Mouse (Mus musculus): ENCODE results near the gene Itgb4. TPM values are rescaled to one million over a fixed set of nuclear protein-coding genes. Genes with fewer than 3 reads are reported as not detected.

Itgb4 gene
- total and polyA plus RNA-seq, 3 experiments, result 0.05 to 0.13 TPM; not detected in 1

DNA sequence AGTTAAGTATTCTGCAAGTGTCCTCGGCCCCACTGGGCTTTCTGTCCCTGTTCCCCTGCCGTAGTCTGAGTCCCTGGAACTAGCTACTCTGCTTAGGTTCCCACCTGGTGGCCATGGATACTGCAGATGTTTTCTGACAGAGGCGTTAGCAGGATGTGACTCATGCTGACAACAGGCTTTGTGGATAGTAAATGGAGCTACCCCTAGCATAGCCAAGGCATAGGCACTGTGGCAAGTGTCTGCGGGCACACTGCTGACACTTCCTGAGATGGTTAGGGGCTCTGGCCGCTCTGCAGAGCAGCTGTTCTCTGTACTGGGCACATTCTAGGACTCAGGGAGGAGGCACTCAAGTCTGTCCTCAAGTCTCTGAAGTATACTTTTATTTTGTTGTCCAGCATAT, 19.8 kb upstream of the Itgb4 start:
- Histone ChIP-seq H3K9me3 (replicated peaks) (no peaks in the 10 kb centered on the region), H3K4me3 (ENCODE audit: low read depth, low read length) (no peak overlapping the region), H3K27me3 (ENCODE audit: insufficient read depth, low read length) (no peaks in the 10 kb centered on the region), H3K36me3 (replicated peaks) (peaks cover 93% of the 10 kb centered on the region), H3K4me1 (ENCODE audit: insufficient read depth, low read depth, low read length) (no peaks in the 10 kb centered on the region)
- TF ChIP-seq POLR2AphosphoS5 (IDR thresholded peaks at IDR 0.05; ENCODE audit: insufficient replicate concordance, low read depth, low read length) (no peak), TAL1 (conservative IDR thresholded peaks at IDR 0.05; ENCODE audit: low read depth, low read length) (no peak), CTCF (IDR thresholded peaks at IDR 0.05; ENCODE audit: low read depth, low read length) (no peak), GATA2 (IDR thresholded peaks at IDR 0.05; ENCODE audit: borderline replicate concordance, low read depth, low read length) (no peak), GATA1 (IDR thresholded peaks at IDR 0.05; ENCODE audit: borderline replicate concordance, low read length) (no peak)
- ATAC-seq (ENCODE audit: extremely low read depth, insufficient number of reproducible peaks, low FRiP score, poor library complexity, severe bottlenecking) (no peak), DNase-seq (ENCODE audit: low spot score) (no peak)

DNA sequence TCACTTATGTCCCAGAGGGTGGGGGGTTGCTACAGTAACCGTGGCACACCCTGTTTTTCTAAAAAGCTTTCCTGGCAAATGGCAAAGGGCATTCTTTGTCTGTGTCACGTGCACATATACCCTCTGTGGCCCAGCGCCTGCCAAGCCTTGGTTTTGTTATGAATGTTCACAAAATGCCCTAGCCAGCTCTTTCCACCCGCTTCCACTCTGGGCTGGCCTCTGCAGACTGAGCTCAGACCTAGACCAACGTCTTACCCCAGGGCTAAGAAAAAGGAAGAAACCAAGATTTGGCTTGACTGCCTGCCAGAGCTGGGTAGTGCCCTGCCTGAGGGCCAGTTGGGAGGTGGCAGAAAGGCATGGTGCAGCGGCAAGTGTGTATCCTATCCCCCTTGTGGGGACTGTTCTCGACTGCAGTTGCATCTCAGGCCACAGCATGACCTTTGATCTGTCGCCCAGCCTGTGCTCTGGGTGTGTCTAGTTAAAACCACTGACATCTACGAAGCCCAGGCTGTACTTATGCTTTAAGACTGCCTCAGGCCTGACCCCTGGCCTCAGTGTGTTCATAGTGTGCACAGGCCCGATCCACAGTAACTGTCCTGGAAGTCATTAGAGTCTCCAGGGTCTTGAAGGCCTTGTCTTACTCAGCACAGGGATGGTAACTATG, 19.2 kb upstream of the Itgb4 start:
- no peaks in the 10 kb centered on the region for H3K9me3 ChIP-seq (replicated peaks)
- H3K4me1 ChIP-seq (ENCODE audit: insufficient read depth, low read depth, low read length), result no peaks in the 10 kb centered on the region
- no peaks in the 10 kb centered on the region for H3K27me3 ChIP-seq (ENCODE audit: insufficient read depth, low read length)
- DNase-seq (ENCODE audit: low spot score) (no peak), ATAC-seq (ENCODE audit: extremely low read depth, insufficient number of reproducible peaks, low FRiP score, poor library complexity, severe bottlenecking) (no peak)
- no peak for TF ChIP-seq POLR2AphosphoS5 (IDR thresholded peaks at IDR 0.05; ENCODE audit: insufficient replicate concordance, low read depth, low read length)
- no peak for TF ChIP-seq TAL1 (conservative IDR thresholded peaks at IDR 0.05; ENCODE audit: low read depth, low read length)
- no peak for TF ChIP-seq CTCF (IDR thresholded peaks at IDR 0.05; ENCODE audit: low read depth, low read length)
- TF ChIP-seq GATA2 (IDR thresholded peaks at IDR 0.05; ENCODE audit: borderline replicate concordance, low read depth, low read length), result no peak
- no peak for TF ChIP-seq GATA1 (IDR thresholded peaks at IDR 0.05; ENCODE audit: borderline replicate concordance, low read length)
- H3K36me3 ChIP-seq (replicated peaks), result peaks cover 93% of the 10 kb centered on the region
- no peak overlapping the region for H3K4me3 ChIP-seq (ENCODE audit: low read depth, low read length)

DNA sequence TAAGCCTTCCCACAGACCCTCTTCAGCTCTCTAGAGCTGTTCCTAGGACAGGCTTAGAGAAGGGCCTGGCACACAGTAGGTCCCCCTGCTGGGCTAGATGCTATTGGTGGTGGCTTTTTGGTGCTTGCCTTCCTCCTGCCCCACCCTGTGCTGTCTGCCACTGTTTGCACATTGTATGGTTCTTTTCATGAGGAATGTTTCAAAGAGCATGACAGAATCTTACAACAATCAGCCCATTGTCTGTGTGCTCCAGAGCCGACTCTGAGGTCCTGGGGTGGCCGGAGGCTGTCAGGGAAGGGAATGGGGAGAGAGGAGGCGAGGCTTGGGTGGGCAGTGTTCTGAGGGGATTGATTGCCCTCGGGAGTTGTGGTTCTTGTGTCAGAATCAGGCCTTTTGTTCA, 18.1 kb upstream of the Itgb4 start:
- no peak overlapping the region for H3K4me3 ChIP-seq (ENCODE audit: low read depth, low read length)
- H3K36me3 ChIP-seq (replicated peaks), result peaks cover 93% of the 10 kb centered on the region
- H3K4me1 ChIP-seq (ENCODE audit: insufficient read depth, low read depth, low read length), result no peaks in the 10 kb centered on the region
- no peak for ATAC-seq (ENCODE audit: extremely low read depth, insufficient number of reproducible peaks, low FRiP score, poor library complexity, severe bottlenecking)
- no peaks in the 10 kb centered on the region for H3K9me3 ChIP-seq (replicated peaks)
- no peak for TF ChIP-seq CTCF (IDR thresholded peaks at IDR 0.05; ENCODE audit: low read depth, low read length)
- TF ChIP-seq POLR2AphosphoS5 (IDR thresholded peaks at IDR 0.05; ENCODE audit: insufficient replicate concordance, low read depth, low read length), result no peak
- no peak for TF ChIP-seq GATA2 (IDR thresholded peaks at IDR 0.05; ENCODE audit: borderline replicate concordance, low read depth, low read length)
- no peak for TF ChIP-seq GATA1 (IDR thresholded peaks at IDR 0.05; ENCODE audit: borderline replicate concordance, low read length)
- TF ChIP-seq TAL1 (conservative IDR thresholded peaks at IDR 0.05; ENCODE audit: low read depth, low read length), result no peak
- H3K27me3 ChIP-seq (ENCODE audit: insufficient read depth, low read length), result no peaks in the 10 kb centered on the region
- no peak for DNase-seq (ENCODE audit: low spot score)

DNA sequence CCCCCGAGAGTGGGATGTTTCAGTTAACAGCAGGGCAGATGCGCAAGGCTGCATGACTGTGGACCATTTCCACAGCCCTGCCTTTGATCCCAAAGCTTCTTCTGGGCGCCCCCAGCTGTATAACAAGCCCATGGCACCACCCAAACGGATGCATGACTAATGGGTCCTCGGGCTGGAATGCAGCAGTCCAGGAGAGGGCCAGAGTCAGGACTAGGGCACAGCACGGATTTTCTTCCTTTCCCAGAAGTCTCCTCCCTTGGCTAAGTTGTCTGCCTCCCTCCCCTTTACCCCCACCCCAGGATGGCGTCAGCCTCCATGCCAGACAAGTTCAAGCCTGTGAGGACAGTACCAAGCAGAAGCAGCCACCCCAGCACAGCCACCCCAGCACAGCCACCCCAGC, 16.5 kb upstream of the Itgb4 start:
- Histone ChIP-seq H3K9me3 (replicated peaks) (no peaks in the 10 kb centered on the region), H3K4me1 (ENCODE audit: insufficient read depth, low read depth, low read length) (no peaks in the 10 kb centered on the region), H3K36me3 (replicated peaks) (peaks cover 93% of the 10 kb centered on the region), H3K27me3 (ENCODE audit: insufficient read depth, low read length) (no peaks in the 10 kb centered on the region), H3K4me3 (ENCODE audit: low read depth, low read length) (no peak overlapping the region)
- ATAC-seq (ENCODE audit: extremely low read depth, insufficient number of reproducible peaks, low FRiP score, poor library complexity, severe bottlenecking) (no peak), DNase-seq (ENCODE audit: low spot score) (no peak)
- no peak for TF ChIP-seq GATA1 (IDR thresholded peaks at IDR 0.05; ENCODE audit: borderline replicate concordance, low read length)
- no peak for TF ChIP-seq GATA2 (IDR thresholded peaks at IDR 0.05; ENCODE audit: borderline replicate concordance, low read depth, low read length)
- no peak for TF ChIP-seq POLR2AphosphoS5 (IDR thresholded peaks at IDR 0.05; ENCODE audit: insufficient replicate concordance, low read depth, low read length)
- TF ChIP-seq CTCF (IDR thresholded peaks at IDR 0.05; ENCODE audit: low read depth, low read length), result no peak
- no peak for TF ChIP-seq TAL1 (conservative IDR thresholded peaks at IDR 0.05; ENCODE audit: low read depth, low read length)

DNA sequence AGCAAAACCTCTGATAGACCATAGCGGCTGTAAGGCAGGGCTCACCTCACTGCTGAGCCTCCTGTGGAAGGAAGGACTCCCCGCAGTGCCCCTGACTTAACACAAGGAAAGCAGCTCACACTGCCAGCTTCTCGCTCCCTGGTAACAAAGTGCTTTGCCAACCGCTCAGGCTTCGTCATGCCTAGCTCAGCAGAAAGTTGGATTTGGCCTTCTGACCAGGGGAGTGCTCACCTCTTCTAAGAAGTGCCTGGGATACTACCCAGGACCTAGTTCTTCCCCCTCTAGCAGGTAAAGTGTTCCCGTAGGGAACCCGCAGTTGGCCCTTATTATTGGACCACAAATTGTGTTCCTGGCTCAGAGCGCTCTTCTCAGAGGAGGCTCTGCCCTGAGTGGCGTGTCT, 15.5 kb upstream of the Itgb4 start:
- Histone ChIP-seq H3K27me3 (ENCODE audit: insufficient read depth, low read length) (peaks cover 1% of the 10 kb centered on the region; the same call in 1 of the 2 replicates), H3K36me3 (replicated peaks) (peaks cover 93% of the 10 kb centered on the region), H3K4me3 (ENCODE audit: low read depth, low read length) (no peak overlapping the region), H3K4me1 (ENCODE audit: insufficient read depth, low read depth, low read length) (peaks cover 3% of the 10 kb centered on the region; the same call in 1 of the 2 replicates), H3K9me3 (replicated peaks) (no peaks in the 10 kb centered on the region)
- no peak for ATAC-seq (ENCODE audit: extremely low read depth, insufficient number of reproducible peaks, low FRiP score, poor library complexity, severe bottlenecking)
- TF ChIP-seq CTCF (IDR thresholded peaks at IDR 0.05; ENCODE audit: low read depth, low read length) (no peak), TAL1 (conservative IDR thresholded peaks at IDR 0.05; ENCODE audit: low read depth, low read length) (no peak), GATA2 (IDR thresholded peaks at IDR 0.05; ENCODE audit: borderline replicate concordance, low read depth, low read length) (no peak), POLR2AphosphoS5 (IDR thresholded peaks at IDR 0.05; ENCODE audit: insufficient replicate concordance, low read depth, low read length) (no peak), GATA1 (IDR thresholded peaks at IDR 0.05; ENCODE audit: borderline replicate concordance, low read length) (no peak)
- DNase-seq (ENCODE audit: low spot score), result no peak

DNA sequence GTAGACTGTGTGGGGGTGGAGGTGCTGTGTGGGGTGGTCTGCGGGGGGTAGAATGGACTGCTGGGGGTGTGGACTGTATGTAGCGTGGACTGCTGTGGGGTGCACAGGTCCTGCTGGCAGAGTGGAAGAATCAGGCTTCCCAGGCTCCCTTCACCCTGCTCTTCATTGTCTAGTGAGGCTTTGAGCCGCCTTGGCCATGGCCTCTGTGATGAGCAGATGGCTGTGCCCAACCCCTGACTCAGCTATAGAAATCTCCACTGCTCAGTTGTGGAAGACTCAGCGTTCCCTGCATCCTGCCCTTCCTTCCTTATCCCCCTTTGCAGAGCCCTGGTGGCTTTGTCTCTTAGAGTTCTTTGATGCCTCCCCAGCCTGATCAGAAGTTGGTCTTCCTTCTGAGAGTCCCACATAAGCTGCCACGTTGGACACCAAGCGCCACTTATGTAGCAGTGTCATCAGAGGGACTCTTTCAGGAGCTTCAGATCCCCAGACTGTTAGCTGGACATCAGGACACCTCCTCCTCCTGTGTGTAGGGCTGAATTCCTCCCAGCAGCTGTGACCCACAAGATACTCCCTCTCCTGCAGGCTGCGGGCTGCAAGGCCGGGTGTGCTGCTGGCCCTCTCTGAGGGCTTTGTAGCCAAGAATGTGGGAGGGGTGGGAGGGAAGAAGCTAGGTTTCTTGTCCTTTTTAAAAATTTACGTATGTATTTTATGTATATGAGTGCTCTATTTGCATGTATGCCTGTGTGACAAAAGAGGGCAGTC, 11.7 kb upstream of the Itgb4 start:
- TF ChIP-seq CTCF (IDR thresholded peaks at IDR 0.05; ENCODE audit: low read depth, low read length), result no peak
- no peak for TF ChIP-seq GATA1 (IDR thresholded peaks at IDR 0.05; ENCODE audit: borderline replicate concordance, low read length)
- no peak for TF ChIP-seq POLR2AphosphoS5 (IDR thresholded peaks at IDR 0.05; ENCODE audit: insufficient replicate concordance, low read depth, low read length)
- no peak for TF ChIP-seq GATA2 (IDR thresholded peaks at IDR 0.05; ENCODE audit: borderline replicate concordance, low read depth, low read length)
- TF ChIP-seq TAL1 (conservative IDR thresholded peaks at IDR 0.05; ENCODE audit: low read depth, low read length), result no peak
- H3K9me3 ChIP-seq (replicated peaks), result no peaks in the 10 kb centered on the region
- H3K4me3 ChIP-seq (ENCODE audit: low read depth, low read length), result no peak overlapping the region
- peaks cover 87% of the 10 kb centered on the region for H3K36me3 ChIP-seq (replicated peaks)
- H3K27me3 ChIP-seq (ENCODE audit: insufficient read depth, low read length), result peaks cover 4% of the 10 kb centered on the region
- H3K4me1 ChIP-seq (ENCODE audit: insufficient read depth, low read depth, low read length), result peaks cover 21% of the 10 kb centered on the region
- ATAC-seq (ENCODE audit: extremely low read depth, insufficient number of reproducible peaks, low FRiP score, poor library complexity, severe bottlenecking) (no peak), DNase-seq (ENCODE audit: low spot score) (no peak)

All from G1E (cell line).